Mouse (Mus musculus): ENCODE measurements around the gene Hs6st1.

DNA sequence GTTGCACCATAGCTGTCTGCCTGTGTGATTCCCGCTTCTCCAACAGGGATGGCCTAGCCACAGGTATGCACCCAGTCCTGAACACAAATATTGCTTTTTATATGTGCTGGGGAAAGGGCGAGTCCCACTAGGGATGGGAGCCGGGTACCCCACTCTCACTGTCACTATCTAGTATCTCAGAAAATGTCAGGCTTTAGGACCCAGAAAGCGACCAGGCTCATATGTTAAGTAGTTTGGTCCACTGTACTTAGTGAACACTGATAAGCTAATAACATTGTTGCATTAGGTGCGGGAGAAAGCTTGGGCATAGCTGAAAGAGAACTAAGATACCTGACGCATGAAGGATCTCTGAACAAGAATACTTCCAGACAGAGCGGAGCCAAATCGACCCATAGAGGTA, 63.6 kb downstream of the Hs6st1 start:
- no peak for TF ChIP-seq MYC (IDR thresholded peaks at IDR 0.05; ENCODE audit: low read depth, low read length)
- TF ChIP-seq CTCF (conservative IDR thresholded peaks at IDR 0.05 in 1 of 2, IDR thresholded peaks at IDR 0.05 in 1 of 2; ENCODE audit: low read depth in 2 of 2, low read length in 2 of 2) = no peak
- TF ChIP-seq JUND (conservative IDR thresholded peaks at IDR 0.05; ENCODE audit: low read depth, low read length) = no peak
- TF ChIP-seq RCOR1 (conservative IDR thresholded peaks at IDR 0.05; ENCODE audit: low read depth, low read length) = no peak
- TF ChIP-seq EP300 (IDR thresholded peaks at IDR 0.05; ENCODE audit: low read length) = no peak
- no peak for TF ChIP-seq TBP (conservative IDR thresholded peaks at IDR 0.05; ENCODE audit: low read depth, low read length)
- TF ChIP-seq ZNF384 (IDR thresholded peaks at IDR 0.05; ENCODE audit: low read depth, low read length) = no peak
- no peak for TF ChIP-seq POLR2A (IDR thresholded peaks at IDR 0.05; ENCODE audit: low read depth, low read length)

Measured in CH12.LX (cell line).